In the genomic region with DNA sequence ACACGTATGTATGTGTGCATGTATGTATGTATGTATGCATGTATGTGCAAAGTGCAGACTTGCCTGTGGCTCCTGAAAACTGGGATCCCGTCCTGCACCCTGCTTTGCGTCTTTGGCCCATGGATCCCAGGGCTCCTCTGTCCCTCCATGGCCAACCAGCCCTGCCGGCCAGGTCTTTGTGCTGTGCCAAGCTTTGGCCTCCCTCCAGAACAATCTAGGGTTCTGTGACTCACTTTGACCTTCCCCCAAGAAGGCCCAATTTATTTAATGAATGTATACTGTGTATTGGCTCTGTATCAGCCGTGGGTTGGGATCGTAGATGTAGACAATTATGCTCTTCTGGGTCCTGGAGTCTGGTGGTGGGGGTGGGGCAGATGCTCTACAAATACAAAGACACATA, we compare ENCODE assay signal across 17 mouse cellular contexts.
DNase-seq lines count a peak whose midpoint lies in the region.
"Had no signal": no experiment of that assay in that cellular context is flagged by ENCODE, and none has a peak within 500 bp of the region (broad histone marks: within the 10 kb centered on the region; RNA-seq: fewer than 3 reads in every experiment).

No protein-coding gene starts in this region.

- peak; percentile 49 to 89 for DNase-seq in adrenal gland, adult (ENCODE audit: inconsistent age in 2 of 2, low spot score in 1 of 2)
- DNase-seq in adrenal gland, postnatal 4 days (ENCODE audit: low spot score in 2 of 2): no peak
- peak; percentile 88 for DNase-seq in heart, adult 11 months
- no peak for DNase-seq in heart, postnatal 25 days (ENCODE audit: low spot score)
- peak; percentile 86 for DNase-seq in adrenal gland, adult 2 months
- DNase-seq in adrenal gland, postnatal 36 days: peak; percentile 78 to 82
- DNase-seq in lung, adult 18-20 months: no peak
- no peak for DNase-seq in gastrocnemius, postnatal 14 days
- DNase-seq: cerebellum, adult 11 months; gastrocnemius, postnatal 36 days; heart, adult 2 months; kidney, adult 11 months; kidney, postnatal 36 days; right cerebral cortex, adult 18-20 months; right cerebral cortex, postnatal 4 days; thymus, adult 18-20 months; thymus, postnatal 25 days had no signal

- intact Hi-C loops in heart, postnatal 25 days (cut with DNase I): no loop called here
- intact Hi-C loops in gastrocnemius, postnatal 14 days (cut with DNase I; ENCODE audit: low total_unique reads): no loop called here

Comparison
In these comparisons a context has a peak if more than half of its experiments do, and no peak if none do; other contexts are left out.
1. DNase-seq: peak in adrenal gland, adult (2 of 2), heart, adult 11 months (single experiment), adrenal gland, adult 2 months (single experiment) and adrenal gland, postnatal 36 days (2 of 2); none in adrenal gland, postnatal 4 days (0 of 2), heart, postnatal 25 days (single experiment), lung, adult 18-20 months (0 of 2) and gastrocnemius, postnatal 14 days (single experiment).